Mouse (Mus musculus): ENCODE results near the gene Mrpl34. TPM values are rescaled to one million over a fixed set of nuclear protein-coding genes. Genes with fewer than 3 reads are reported as not detected.

The Mrpl34 gene
- polyA plus RNA-seq, 1 experiment from 2014 or later: 173 TPM

Other genes starting within 250 kb of the Mrpl34 start
- 13.5 and 13.8 TPM in 2 replicates for gene Myo9b, start 192.2 kb upstream of the Mrpl34 start, polyA plus RNA-seq (2016; fragmentation: Nextera tagmentation; extraction: Ambion mirVana)
- gene Haus8, start 192.0 kb upstream of the Mrpl34 start, polyA plus RNA-seq (2016; fragmentation: Nextera tagmentation; extraction: Ambion mirVana): 60.1 and 62.8 TPM in 2 replicates
- gene Use1, start 98.1 kb upstream of the Mrpl34 start, polyA plus RNA-seq (2016; fragmentation: Nextera tagmentation; extraction: Ambion mirVana): 60.2 and 61.1 TPM in 2 replicates
- 6.8 and 6.9 TPM in 2 replicates for gene Ocel1, start 93.7 kb upstream of the Mrpl34 start, polyA plus RNA-seq (2016; fragmentation: Nextera tagmentation; extraction: Ambion mirVana)
- gene Nr2f6, start 83.0 kb upstream of the Mrpl34 start, polyA plus RNA-seq (2016; fragmentation: Nextera tagmentation; extraction: Ambion mirVana): 35.3 and 38.8 TPM in 2 replicates
- gene Ushbp1, start 69.2 kb upstream of the Mrpl34 start, polyA plus RNA-seq (2016; fragmentation: Nextera tagmentation; extraction: Ambion mirVana): 3.6 and 4.0 TPM in 2 replicates
- gene Babam1, start 68.1 kb upstream of the Mrpl34 start, polyA plus RNA-seq (2016; fragmentation: Nextera tagmentation; extraction: Ambion mirVana): 79.0 and 82.6 TPM in 2 replicates
- 57.9 and 58.3 TPM in 2 replicates for gene Ankle1, start 58.9 kb upstream of the Mrpl34 start, polyA plus RNA-seq (2016; fragmentation: Nextera tagmentation; extraction: Ambion mirVana)
- 16.0 and 17.4 TPM in 2 replicates for gene Abhd8, start 1.3 kb upstream of the Mrpl34 start, polyA plus RNA-seq (2016; fragmentation: Nextera tagmentation; extraction: Ambion mirVana)
- 60.6 and 63.1 TPM in 2 replicates for gene Dda1, start 4.2 kb downstream of the Mrpl34 start, polyA plus RNA-seq (2016; fragmentation: Nextera tagmentation; extraction: Ambion mirVana)
- gene Ano8, start 21.0 kb downstream of the Mrpl34 start, polyA plus RNA-seq (2016; fragmentation: Nextera tagmentation; extraction: Ambion mirVana): 1.2 TPM in 2 replicates
- gene Gtpbp3, start 23.1 kb downstream of the Mrpl34 start, polyA plus RNA-seq (2016; fragmentation: Nextera tagmentation; extraction: Ambion mirVana): 9.3 and 9.6 TPM in 2 replicates
- gene Plvap, start 46.8 kb downstream of the Mrpl34 start, polyA plus RNA-seq (2016; fragmentation: Nextera tagmentation; extraction: Ambion mirVana): 44.8 and 46.7 TPM in 2 replicates
- 0.30 and 0.57 TPM in 2 replicates for gene Ccdc194, start 60.8 kb downstream of the Mrpl34 start, polyA plus RNA-seq (2016; fragmentation: Nextera tagmentation; extraction: Ambion mirVana)
- gene Bst2, start 72.5 kb downstream of the Mrpl34 start, polyA plus RNA-seq (2016; fragmentation: Nextera tagmentation; extraction: Ambion mirVana): 28.7 and 29.4 TPM in 2 replicates
- 39.2 and 42.7 TPM in 2 replicates for gene Mvb12a, start 78.0 kb downstream of the Mrpl34 start, polyA plus RNA-seq (2016; fragmentation: Nextera tagmentation; extraction: Ambion mirVana)
- 0.61 and 0.75 TPM in 2 replicates for gene Tmem221, start 93.9 kb downstream of the Mrpl34 start, polyA plus RNA-seq (2016; fragmentation: Nextera tagmentation; extraction: Ambion mirVana)
- gene Nxnl1, start 101.6 kb downstream of the Mrpl34 start, polyA plus RNA-seq (2016; fragmentation: Nextera tagmentation; extraction: Ambion mirVana): 0.32 and 0.36 TPM in 2 replicates
- 4.1 and 4.4 TPM in 2 replicates for gene Slc27a1, start 103.9 kb downstream of the Mrpl34 start, polyA plus RNA-seq (2016; fragmentation: Nextera tagmentation; extraction: Ambion mirVana)
- gene Pgls, start 127.2 kb downstream of the Mrpl34 start, polyA plus RNA-seq (2016; fragmentation: Nextera tagmentation; extraction: Ambion mirVana): 138 and 144 TPM in 2 replicates
- 1.3 and 2.3 TPM in 2 replicates for gene Fam129c, start 132.7 kb downstream of the Mrpl34 start, polyA plus RNA-seq (2016; fragmentation: Nextera tagmentation; extraction: Ambion mirVana)
- gene Colgalt1, start 146.0 kb downstream of the Mrpl34 start, polyA plus RNA-seq (2016; fragmentation: Nextera tagmentation; extraction: Ambion mirVana): 29.0 and 30.1 TPM in 2 replicates
- gene Unc13a, start 206.8 kb downstream of the Mrpl34 start, polyA plus RNA-seq (2016; fragmentation: Nextera tagmentation; extraction: Ambion mirVana): 0.22 and 0.31 TPM in 2 replicates
- gene Jak3, start 211.3 kb downstream of the Mrpl34 start, polyA plus RNA-seq (2016; fragmentation: Nextera tagmentation; extraction: Ambion mirVana): 9.2 and 10.4 TPM in 2 replicates
- gene Insl3, start 224.3 kb downstream of the Mrpl34 start, polyA plus RNA-seq (2016; fragmentation: Nextera tagmentation; extraction: Ambion mirVana): 1.5 and 2.1 TPM in 2 replicates
- 3.6 and 4.2 TPM in 2 replicates for gene B3gnt3, start 236.8 kb downstream of the Mrpl34 start, polyA plus RNA-seq (2016; fragmentation: Nextera tagmentation; extraction: Ambion mirVana)

Measured in liver, embryonic 12.5 days (tissue).